Mouse (Mus musculus) cerebellum, adult 2 months (tissue): ENCODE measurements around the gene Ccdc170. TPM values are rescaled to one million over a fixed set of nuclear protein-coding genes. Genes with fewer than 3 reads are reported as not detected.
A peak's percentile ranks its signal among the peaks of the same experiment; 100 is the strongest.

Experiments
- DNase-seq, 2 experiments: peaks; one replicate each; pipeline ENCODE4 v3.0.0; 2021
- H3K27ac ChIP-seq: fragments of 200-500 bp; 2 replicates; pipeline ENCODE4 v1.5.1; 2012; ENCODE audit warnings: low read length, control low read depth, inconsistent platforms; ENCODE audit not compliant: insufficient read depth
- H3K27me3 ChIP-seq: fragments of 200-500 bp; 2 replicates; pipeline ENCODE4 v1.6.1; 2012; ENCODE audit warnings: inconsistent platforms, mild to moderate bottlenecking, low read length, moderate library complexity; ENCODE audit not compliant: control insufficient read depth, insufficient read depth
- H3K4me1 ChIP-seq: fragments of 200-500 bp; 2 replicates; pipeline ENCODE4 v1.6.1; 2011; ENCODE audit warnings: low read length; ENCODE audit not compliant: control insufficient read depth, insufficient read depth
- H3K4me3 ChIP-seq: fragments of 200-500 bp; replicated peaks from 2 replicates; pipeline ENCODE3; 2011; ENCODE audit warnings: mild to moderate bottlenecking, low read depth, low read length, control low read depth; ENCODE audit not compliant: insufficient read depth
- CTCF ChIP-seq: fragments of 200-500 bp; IDR thresholded peaks from 2 replicates; pipeline ENCODE4 v1.5.1; 2011; ENCODE audit warnings: low read depth, mild to moderate bottlenecking, control low read depth, low read length, moderate library complexity, borderline replicate concordance; ENCODE audit not compliant: insufficient read depth
- POLR2A ChIP-seq: fragments of 200-500 bp; IDR thresholded peaks from 2 replicates; pipeline ENCODE4 v1.6.1; 2011; ENCODE audit warnings: low read length, control low read depth, borderline replicate concordance; ENCODE audit not compliant: insufficient read depth
- WGBS: fragments of 180-500 bp; shearing (Covaris S2); methylation state at CpG from one replicate; pipeline ENCODE4 v1.1.7; 2018; 5-methylcytosine and 5-hydroxymethylcytosine counted together
- polyA plus RNA-seq: library from polyadenylated mRNA; depleted of rRNA; stranded (reverse); fragments of >200 nt; gene quantifications from 2 replicates; pipeline ENCODE4 v1.2.3, GENCODE M21; 2012

Gene Ccdc170
- polyA plus RNA-seq, 1 experiment = 0.16 TPM

GRCm38 (mm10) chr10:4553442-4554119 lies 71.3 kb downstream of the Ccdc170 start:
- 48% methylated on average over 9 of the region's 9 CpGs for WGBS
- Histone ChIP-seq H3K4me3 (no peak overlapping the region), H3K27me3 (no peaks in the 10 kb centered on the region), H3K4me1 (no peaks in the 10 kb centered on the region), H3K27ac (no peak overlapping the region)
- no peak for DNase-seq
- TF ChIP-seq POLR2A (no peak), CTCF (no peak)

- H3K27me3 ChIP-seq = no peaks in the 10 kb centered on the region
- H3K4me3 ChIP-seq = no peak overlapping the region
- no peaks in the 10 kb centered on the region; the same call in 1 of the 2 replicates for H3K4me1 ChIP-seq
- DNase-seq = no peak
- TF ChIP-seq CTCF (no peak), POLR2A (no peak)
- no peak overlapping the region for H3K27ac ChIP-seq
- WGBS = 88% methylated on average over 3 of the region's 3 CpGs
These were observed 74.6 kb downstream of the Ccdc170 start for GRCm38 (mm10) chr10:4556842-4557377.

- Histone ChIP-seq H3K4me3 (no peak overlapping the region), H3K27ac (no peak overlapping the region), H3K27me3 (no peaks in the 10 kb centered on the region), H3K4me1 (no peaks in the 10 kb centered on the region; the same call in 1 of the 2 replicates)
- WGBS = 30% methylated on average over 4 of the region's 4 CpGs
- DNase-seq = no peak
- TF ChIP-seq CTCF = no peak
- no peak for TF ChIP-seq POLR2A
These were observed 76.8 kb downstream of the Ccdc170 start for GRCm38 (mm10) chr10:4559132-4559531.

GRCm38 (mm10) chr10:4565148-4565547 lies 82.8 kb downstream of the Ccdc170 start:
- no peaks in the 10 kb centered on the region; the same call in 1 of the 2 replicates for H3K4me1 ChIP-seq
- 100% methylated on average over 1 of the region's 1 CpGs for WGBS
- no peak overlapping the region for H3K27ac ChIP-seq
- no peak for DNase-seq
- H3K4me3 ChIP-seq = no peak overlapping the region
- TF ChIP-seq POLR2A = no peak
- no peak for TF ChIP-seq CTCF
- no peaks in the 10 kb centered on the region for H3K27me3 ChIP-seq

GRCm38 (mm10) chr10:4570778-4571177 lies 88.5 kb downstream of the Ccdc170 start:
- H3K27me3 ChIP-seq = no peaks in the 10 kb centered on the region
- no peak for TF ChIP-seq CTCF
- no peak for TF ChIP-seq POLR2A
- WGBS = 24% methylated on average over 4 of the region's 4 CpGs

GRCm38 (mm10) chr10:4571304-4571703 lies 89.0 kb downstream of the Ccdc170 start:
- TF ChIP-seq POLR2A = no peak
- no peak for TF ChIP-seq CTCF
- Histone ChIP-seq H3K27ac (no peak overlapping the region), H3K27me3 (no peaks in the 10 kb centered on the region), H3K4me1 (no peaks in the 10 kb centered on the region), H3K4me3 (no peak overlapping the region)
- 37% methylated on average over 4 of the region's 4 CpGs for WGBS
- DNase-seq = no peak

More at GRCm38 (mm10) chr10:4570778-4571177, 88.5 kb downstream of the Ccdc170 start:
- H3K27ac ChIP-seq = no peak overlapping the region
- peak; percentile 14 to 22 for DNase-seq
- no peak overlapping the region for H3K4me3 ChIP-seq
- H3K4me1 ChIP-seq = no peaks in the 10 kb centered on the region

- no peaks in the 10 kb centered on the region for H3K27me3 ChIP-seq
- 78% methylated on average over 5 of the region's 5 CpGs for WGBS
- H3K27ac ChIP-seq = no peak overlapping the region
- TF ChIP-seq POLR2A (no peak), CTCF (no peak)
- H3K4me1 ChIP-seq = no peaks in the 10 kb centered on the region
- no peak overlapping the region for H3K4me3 ChIP-seq
- no peak for DNase-seq
These were observed 99.6 kb downstream of the Ccdc170 start for GRCm38 (mm10) chr10:4581905-4582304.

- no peak for DNase-seq
- no peak overlapping the region for H3K27ac ChIP-seq
- no peaks in the 10 kb centered on the region for H3K4me1 ChIP-seq
- H3K27me3 ChIP-seq = no peaks in the 10 kb centered on the region
- no peak for TF ChIP-seq POLR2A
- TF ChIP-seq CTCF = no peak
- H3K4me3 ChIP-seq = no peak overlapping the region
- 83% methylated on average over 6 of the region's 6 CpGs for WGBS
These were observed 104.4 kb downstream of the Ccdc170 start for GRCm38 (mm10) chr10:4586691-4587090.
